Mouse (Mus musculus) forebrain, postnatal 0 days (tissue): ENCODE results near the gene Sag. TPM values are rescaled to one million over a fixed set of nuclear protein-coding genes. Genes with fewer than 3 reads are reported as not detected.

Experiments
- ATAC-seq: fragments of 200-750 bp; cut with Nextera tagmentation; 2 replicates; pipeline ENCODE4 v1.8.0; 2017; ENCODE audit warnings: mild to moderate bottlenecking, moderate library complexity
- DNase-seq: peaks from one replicate; pipeline ENCODE4 v3.0.0-alpha.2; 2015
- H3K27ac ChIP-seq: fragments of 300-500 bp; sonication (generic); 2 replicates; pipeline ENCODE4 v1.5.1; 2014; ENCODE audit warnings: low read depth, mild to moderate bottlenecking, antibody characterized with exemption, low read length, moderate library complexity, mixed read lengths
- H3K27me3 ChIP-seq: fragments of 300-500 bp; sonication (generic); 2 replicates; pipeline ENCODE4 v1.6.1; 2014; ENCODE audit warnings: mild to moderate bottlenecking, low read length, mixed read lengths; ENCODE audit not compliant: insufficient read depth
- H3K36me3 ChIP-seq: fragments of 300-500 bp; sonication (generic); 2 replicates; pipeline ENCODE4 v1.6.1; 2014; ENCODE audit warnings: mild to moderate bottlenecking, moderate library complexity; ENCODE audit not compliant: insufficient read depth
- H3K4me1 ChIP-seq: fragments of 300-500 bp; sonication (generic); 2 replicates; pipeline ENCODE4 v1.6.1; 2014; ENCODE audit warnings: antibody characterized with exemption; ENCODE audit not compliant: insufficient read depth
- H3K4me2 ChIP-seq: fragments of 300-500 bp; sonication (generic); 2 replicates; pipeline ENCODE4 v1.6.1; 2014; ENCODE audit warnings: low read depth, mild to moderate bottlenecking, moderate library complexity
- H3K4me3 ChIP-seq: fragments of 300-500 bp; sonication (generic); 2 replicates; pipeline ENCODE4 v1.5.1; 2014; ENCODE audit warnings: low read depth, low read length, mixed read lengths
- H3K9ac ChIP-seq: fragments of 300-500 bp; sonication (generic); 2 replicates; pipeline ENCODE4 v1.6.1; 2014; ENCODE audit warnings: mild to moderate bottlenecking
- H3K9me3 ChIP-seq: fragments of 300-500 bp; sonication (generic); 2 replicates; pipeline ENCODE4 v1.6.1; 2016; ENCODE audit warnings: low read length
- CTCF ChIP-seq: sonication (generic); IDR thresholded peaks from 2 replicates; pipeline ENCODE4 v1.5.1; 2016; ENCODE audit warnings: antibody characterized with exemption, control low read depth, low read depth
- WGBS: fragments of 180-500 bp; shearing (Covaris S2); extraction: QIAGEN DNeasy Blood & Tissue Kit; methylation state at CpG from one replicate; pipeline ENCODE4 v1.1.7; 2014; 5-methylcytosine and 5-hydroxymethylcytosine counted together
- polyA plus RNA-seq: library from polyadenylated mRNA; unstranded; fragments of >200 nt; fragmentation: Nextera tagmentation; extraction: Ambion mirVana; gene quantifications from 2 replicates; pipeline ENCODE4 v1.2.1, GENCODE M21; 2015
- total RNA-seq: library from RNA; depleted of rRNA; stranded (reverse); fragments of >200 nt; gene quantifications from 2 replicates; pipeline ENCODE4 v1.2.3, GENCODE M21; 2014; rRNA removed

Sag gene
- 0.76 and 1.3 TPM in 2 replicates for total RNA-seq
- polyA plus RNA-seq = 1.4 and 1.6 TPM in 2 replicates

GRCm38 (mm10) chr1:87803576-87803975 is at the start of gene Sag:
Gene Sag (plus strand): TSS chr1:87803680.
- Histone ChIP-seq H3K4me1 (no peaks in the 10 kb centered on the region), H3K36me3 (no peaks in the 10 kb centered on the region), H3K4me3 (no peak within 1 kb of the TSS), H3K9ac (no peak within 1 kb of the TSS), H3K4me2 (no peak within 1 kb of the TSS), H3K9me3 (no peaks in the 10 kb centered on the region), H3K27ac (no peak within 1 kb of the TSS), H3K27me3 (no peaks in the 10 kb centered on the region)
- no peak for DNase-seq
- WGBS = 78% methylated on average over 6 of the region's 6 CpGs
- no peak for ATAC-seq
- no peak for TF ChIP-seq CTCF

DNA sequence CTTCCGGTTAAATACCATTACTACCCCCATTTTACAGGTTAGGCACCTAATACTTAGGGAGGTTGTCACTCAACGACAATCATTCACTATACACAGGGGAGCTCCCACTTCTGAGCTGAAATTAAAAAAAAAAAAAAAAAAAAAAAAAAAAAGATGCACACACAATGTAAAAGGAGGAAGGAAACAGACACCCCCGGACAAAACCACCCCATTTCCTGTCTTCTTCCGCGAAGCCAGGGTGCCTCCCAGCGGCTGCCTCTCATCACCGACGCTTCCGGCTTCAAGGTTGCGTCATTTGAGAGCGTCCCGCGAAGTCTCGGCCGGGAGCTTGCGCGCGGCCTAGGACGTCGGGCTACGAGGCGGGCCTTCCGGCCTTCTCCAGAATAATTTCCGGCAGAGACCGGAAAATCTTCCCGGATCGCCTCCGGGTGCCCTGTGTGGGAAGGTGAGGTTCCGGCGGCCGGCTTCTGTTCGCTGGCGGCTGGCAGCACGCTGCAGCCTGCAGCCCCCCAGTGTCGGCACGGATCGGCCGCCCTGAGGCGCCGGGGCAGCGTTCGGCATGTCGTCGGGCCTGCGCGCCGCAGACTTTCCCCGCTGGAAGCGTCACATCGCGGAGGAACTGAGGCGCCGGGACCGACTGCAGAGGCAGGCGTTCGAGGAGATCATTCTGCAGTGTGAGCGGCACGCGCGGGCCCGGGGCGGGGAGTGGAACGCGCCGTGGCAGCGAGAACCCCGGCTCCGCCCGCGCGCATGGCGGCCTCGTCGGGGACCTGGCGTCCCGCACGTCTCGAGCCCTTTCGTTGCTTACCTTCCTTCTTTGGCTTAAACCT is 47.6 kb upstream of the Sag start, which contains the start of gene Atg16l1:
TSS of gene Atg16l1 (plus strand) at position 230 of the 830 bp plus-strand sequence.
- H3K9ac ChIP-seq = peak within 1 kb of the TSS; percentile 97
- H3K27me3 ChIP-seq = no peaks in the 10 kb centered on the region
- H3K27ac ChIP-seq = peak within 1 kb of the TSS; percentile 97
- TF ChIP-seq CTCF = peak; percentile 81
- peaks cover 13% of the 10 kb centered on the region; the same call in 1 of the 2 replicates for H3K36me3 ChIP-seq
- H3K4me2 ChIP-seq = peak within 1 kb of the TSS; percentile 66
- 2% methylated on average over 79 of the region's 79 CpGs for WGBS
- peaks cover 11% of the 10 kb centered on the region for H3K4me1 ChIP-seq
- peak; percentile 98 for DNase-seq
- no peaks in the 10 kb centered on the region for H3K9me3 ChIP-seq
- ATAC-seq = peak; percentile 100
- H3K4me3 ChIP-seq = peak within 1 kb of the TSS; percentile 95

- H3K27ac ChIP-seq = no peak overlapping the region
- H3K36me3 ChIP-seq = peaks cover 84% of the 10 kb centered on the region
- H3K9ac ChIP-seq = no peak overlapping the region
- no peaks in the 10 kb centered on the region for H3K4me1 ChIP-seq
- H3K4me2 ChIP-seq = no peak overlapping the region
- TF ChIP-seq CTCF = no peak
- no peaks in the 10 kb centered on the region for H3K27me3 ChIP-seq
- 95% methylated on average over 3 of the region's 3 CpGs for WGBS
- H3K4me3 ChIP-seq = no peak overlapping the region
- H3K9me3 ChIP-seq = no peaks in the 10 kb centered on the region
- ATAC-seq (no peak), DNase-seq (no peak)
Observed at GRCm38 (mm10) chr1:87763821-87764220, 39.7 kb upstream of the Sag start.

GRCm38 (mm10) chr1:87765741-87766140 is 37.7 kb upstream of the Sag start:
- Histone ChIP-seq H3K36me3 (peaks cover 82% of the 10 kb centered on the region), H3K27ac (no peak overlapping the region), H3K9me3 (no peaks in the 10 kb centered on the region), H3K4me1 (no peaks in the 10 kb centered on the region), H3K9ac (no peak overlapping the region), H3K4me2 (no peak overlapping the region), H3K4me3 (no peak overlapping the region), H3K27me3 (no peaks in the 10 kb centered on the region)
- no peak for ATAC-seq
- WGBS = 98% methylated on average over 2 of the region's 2 CpGs
- DNase-seq = no peak
- TF ChIP-seq CTCF = no peak

- peaks cover 84% of the 10 kb centered on the region for H3K36me3 ChIP-seq
- TF ChIP-seq CTCF = peak; percentile 57
- H3K27ac ChIP-seq = no peak overlapping the region
- no peak overlapping the region for H3K4me3 ChIP-seq
- no peaks in the 10 kb centered on the region for H3K4me1 ChIP-seq
- WGBS = 95% methylated on average over 3 of the region's 3 CpGs
- no peak overlapping the region for H3K4me2 ChIP-seq
- DNase-seq = no peak
- H3K9me3 ChIP-seq = no peaks in the 10 kb centered on the region
- no peaks in the 10 kb centered on the region for H3K27me3 ChIP-seq
- H3K9ac ChIP-seq = no peak overlapping the region
- ATAC-seq = no peak
Observed at GRCm38 (mm10) chr1:87766233-87766632, 37.2 kb upstream of the Sag start.

GRCm38 (mm10) chr1:87769263-87769662 is 34.2 kb upstream of the Sag start:
- 93% methylated on average over 2 of the region's 2 CpGs for WGBS
- no peaks in the 10 kb centered on the region for H3K4me1 ChIP-seq
- no peak overlapping the region for H3K4me3 ChIP-seq
- TF ChIP-seq CTCF = no peak
- no peak overlapping the region for H3K9ac ChIP-seq
- H3K4me2 ChIP-seq = no peak overlapping the region
- no peak for DNase-seq
- no peak overlapping the region for H3K27ac ChIP-seq
- peaks cover 83% of the 10 kb centered on the region for H3K36me3 ChIP-seq
- no peaks in the 10 kb centered on the region for H3K9me3 ChIP-seq
- H3K27me3 ChIP-seq = no peaks in the 10 kb centered on the region
- ATAC-seq = no peak

- H3K27ac ChIP-seq = no peak overlapping the region
- no peak for TF ChIP-seq CTCF
- ATAC-seq (no peak), DNase-seq (no peak)
- 95% methylated on average over 3 of the region's 3 CpGs for WGBS
- H3K4me3 ChIP-seq = no peak overlapping the region
- no peak overlapping the region for H3K4me2 ChIP-seq
- H3K9me3 ChIP-seq = no peaks in the 10 kb centered on the region
- no peak overlapping the region for H3K9ac ChIP-seq
- H3K27me3 ChIP-seq = no peaks in the 10 kb centered on the region
- H3K4me1 ChIP-seq = no peaks in the 10 kb centered on the region
- peaks cover 84% of the 10 kb centered on the region for H3K36me3 ChIP-seq
Observed at GRCm38 (mm10) chr1:87770486-87770885, 33.0 kb upstream of the Sag start.
